Mouse (Mus musculus) left cerebral cortex, postnatal 4 days (tissue): ENCODE results near the gene Ahnak. TPM values are rescaled to one million over a fixed set of nuclear protein-coding genes. Genes with fewer than 3 reads are reported as not detected.
A peak's percentile ranks its signal among the peaks of the same experiment; 100 is the strongest.

ENCODE experiments used
- DNase-seq: peaks from one replicate; pipeline ENCODE4 v3.0.0-alpha.2; 2022
- intact Hi-C: fragments of 180-260 bp; cut with DNase I; formaldehyde crosslinking; loops from one replicate; pipeline ENCODE4 v1.15.1; 2025
- total RNA-seq, 2 experiments: library from RNA; stranded (reverse); gene quantifications; 2 replicates each; pipeline ENCODE4 v1.2.3; 2021

Gene Ahnak
- 10 to 100 TPM; 14.0 to 18.5 TPM for total RNA-seq

- peak; percentile 30 for DNase-seq
- intact Hi-C loops: no loop called here
These were observed at the start of gene Ahnak for GRCm38 (mm10) chr19:8989066-8989566. Gene Ahnak, plus strand, starts transcription at chr19:8989284.

DNA sequence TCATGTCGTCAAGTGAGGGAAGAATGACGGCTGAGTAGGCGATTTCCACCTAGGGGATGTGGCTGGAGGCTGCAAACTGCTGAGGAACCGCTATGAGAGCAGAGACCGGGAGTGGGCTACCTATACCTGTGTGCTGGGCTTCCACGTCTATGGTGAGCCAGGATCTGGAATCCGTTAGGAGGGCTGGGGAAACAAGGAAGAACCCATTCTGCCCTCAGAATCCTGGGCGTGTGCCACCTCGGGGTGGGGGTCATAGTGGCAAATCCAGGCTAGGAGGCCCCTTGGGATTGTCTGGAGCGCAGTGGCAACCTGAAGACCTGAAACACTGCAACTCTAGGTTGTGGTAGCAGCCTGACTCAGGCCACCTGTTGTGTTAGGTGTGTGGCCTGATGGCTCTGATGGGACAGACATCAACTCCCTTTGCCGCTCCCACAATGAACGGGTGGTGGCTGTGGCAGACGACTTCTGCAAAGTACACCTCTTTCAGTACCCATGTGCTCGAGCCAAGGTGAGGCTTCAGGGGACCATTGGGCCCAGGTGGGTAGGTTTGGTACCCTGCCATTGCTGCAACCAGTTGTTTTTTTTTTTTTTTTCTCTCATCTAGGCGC is 48.5 kb upstream of the Ahnak start:
- intact Hi-C loops: loop anchor here (10.0 kb wide), 1 partner anchor 106 kb away; the partner anchor contains the start of genes Bscl2 and Gng3
- DNase-seq: no peak

DNA sequence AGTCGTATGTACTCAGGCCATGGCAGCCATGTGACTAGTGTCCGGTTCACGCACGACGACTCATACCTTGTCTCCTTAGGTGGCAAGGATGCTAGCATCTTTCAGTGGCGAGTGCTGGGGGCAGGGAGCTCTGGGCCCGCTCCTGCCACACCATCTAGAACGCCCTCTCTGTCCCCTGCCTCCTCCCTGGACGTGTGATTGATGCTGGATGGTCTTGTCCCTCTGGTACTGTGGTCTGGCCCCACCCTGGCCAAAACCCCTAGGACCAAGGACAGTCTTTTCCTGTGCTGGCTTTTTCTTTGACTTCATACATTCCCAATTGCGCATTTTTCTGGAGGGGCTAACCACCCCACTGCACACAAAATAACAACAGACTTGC is 48.0 kb upstream of the Ahnak start:
- DNase-seq: no peak
- intact Hi-C loops: loop anchor here (10.0 kb wide), 1 partner anchor 106 kb away; the partner anchor contains the start of genes Bscl2 and Gng3

GRCm38 (mm10) chr19:8941515-8942217 is 47.4 kb upstream of the Ahnak start, which contains the start of gene Mta2:
Gene Mta2, plus strand, starts transcription at chr19:8941875.
- peak; percentile 99 for DNase-seq
- intact Hi-C loops: loop anchor here (10.0 kb wide), 1 partner anchor 107 kb away; the partner anchor contains the start of genes Bscl2 and Gng3

- intact Hi-C loops: loop anchor here (10.0 kb wide), 1 partner anchor 108 kb away; the partner anchor contains the start of genes Bscl2 and Gng3
- DNase-seq: no peak
These were observed 46.7 kb upstream of the Ahnak start for GRCm38 (mm10) chr19:8942276-8942964.

GRCm38 (mm10) chr19:8943047-8943446 is 46.0 kb upstream of the Ahnak start:
- DNase-seq: no peak
- intact Hi-C loops: loop anchor here (10.0 kb wide), 1 partner anchor 108 kb away; the partner anchor contains the start of genes Bscl2 and Gng3

- DNase-seq: no peak
- intact Hi-C loops: loop anchor here (10.0 kb wide), 1 partner anchor 109 kb away; the partner anchor contains the start of genes Bscl2 and Gng3
These were observed 45.0 kb upstream of the Ahnak start for GRCm38 (mm10) chr19:8944062-8944461.

DNA sequence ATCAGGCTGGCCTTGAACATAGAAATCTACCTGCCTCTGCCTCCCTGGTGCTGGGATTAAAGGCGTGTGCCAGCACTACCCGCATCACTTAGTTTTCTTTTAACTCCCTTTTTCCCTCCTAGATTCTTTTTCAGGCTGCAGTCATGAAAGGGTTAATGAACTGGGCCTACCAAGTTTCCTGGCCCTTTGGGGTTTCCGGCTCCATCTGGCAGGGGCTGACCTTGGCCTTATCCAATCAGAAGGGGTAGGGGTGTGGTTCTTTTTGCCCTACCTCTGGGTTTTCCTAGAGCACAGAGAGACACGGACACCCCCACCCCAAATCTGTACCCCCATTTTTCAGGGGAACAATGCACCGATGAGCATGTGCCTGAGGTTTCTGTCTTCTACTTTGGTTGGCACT is 44.3 kb upstream of the Ahnak start:
- DNase-seq: peak; percentile 84
- intact Hi-C loops: loop anchor here (10.0 kb wide), 1 partner anchor 110 kb away; the partner anchor contains the start of genes Bscl2 and Gng3

DNA sequence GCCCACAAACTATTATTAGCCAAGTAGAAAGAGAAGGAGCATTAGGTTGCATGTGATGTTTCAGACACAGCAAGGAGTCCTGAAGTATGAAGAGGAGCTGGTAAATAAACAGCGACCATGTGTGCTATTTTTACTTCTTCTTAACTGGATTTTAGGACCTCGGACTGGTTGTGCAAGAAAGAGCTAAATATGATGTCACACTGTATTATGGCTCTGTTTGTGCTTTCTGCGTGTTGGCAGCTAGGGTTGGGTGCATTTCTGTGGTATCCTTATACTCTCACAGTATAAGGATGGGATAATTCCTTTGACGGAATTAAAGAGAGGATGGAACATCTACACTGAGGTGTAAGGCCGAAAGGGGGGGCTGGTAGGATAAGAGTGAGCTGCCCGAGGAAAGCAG is 43.8 kb upstream of the Ahnak start:
- intact Hi-C loops: loop anchor here (10.0 kb wide), 1 partner anchor 110 kb away; the partner anchor contains the start of genes Bscl2 and Gng3
- DNase-seq: no peak

- no peak for DNase-seq
- intact Hi-C loops: loop anchor here (10.0 kb wide), 1 partner anchor 112 kb away; the partner anchor contains the start of genes Bscl2 and Gng3
These were observed 42.2 kb upstream of the Ahnak start for GRCm38 (mm10) chr19:8946929-8947328.

DNA sequence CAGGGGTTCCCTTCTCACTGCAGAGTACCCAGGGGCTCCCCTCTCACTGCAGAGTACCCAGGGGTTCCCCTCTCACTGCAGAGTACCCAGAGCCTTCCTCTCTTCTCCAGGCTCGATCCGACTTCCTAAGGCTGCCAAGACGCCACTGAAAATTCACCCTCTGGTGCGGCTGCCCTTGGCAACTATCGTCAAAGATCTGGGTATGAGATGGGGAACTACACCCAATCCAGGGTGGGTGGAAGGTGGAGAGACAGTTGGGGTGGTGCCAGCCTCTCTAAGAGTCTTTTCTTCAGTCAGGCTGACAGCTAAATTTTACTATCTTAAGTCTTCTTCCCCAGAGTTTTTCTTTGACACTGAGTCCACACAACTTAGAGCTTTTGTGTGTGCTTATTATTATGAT is 38.9 kb upstream of the Ahnak start:
- intact Hi-C loops: no loop called here
- no peak for DNase-seq

DNA sequence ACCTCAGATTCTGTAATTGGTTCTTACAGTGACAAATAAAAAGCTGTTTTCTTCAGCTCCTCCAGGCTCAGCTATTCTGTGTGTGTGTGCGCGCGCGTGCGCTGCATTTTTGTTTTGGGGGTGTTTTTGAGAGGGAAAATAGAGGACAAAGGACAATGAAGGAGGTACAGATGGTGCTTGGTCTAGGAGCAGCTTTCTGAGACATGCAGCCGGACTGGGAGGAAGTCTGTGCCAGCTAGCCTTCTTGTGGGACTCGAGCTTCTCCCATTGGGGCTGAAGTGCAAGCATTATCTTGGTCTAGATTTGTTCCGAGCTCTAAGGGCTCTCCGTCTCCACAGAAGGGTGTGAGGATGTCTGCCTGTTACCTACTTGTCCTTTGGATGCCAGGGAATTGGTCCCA is 36.8 kb upstream of the Ahnak start:
- DNase-seq: no peak

DNA sequence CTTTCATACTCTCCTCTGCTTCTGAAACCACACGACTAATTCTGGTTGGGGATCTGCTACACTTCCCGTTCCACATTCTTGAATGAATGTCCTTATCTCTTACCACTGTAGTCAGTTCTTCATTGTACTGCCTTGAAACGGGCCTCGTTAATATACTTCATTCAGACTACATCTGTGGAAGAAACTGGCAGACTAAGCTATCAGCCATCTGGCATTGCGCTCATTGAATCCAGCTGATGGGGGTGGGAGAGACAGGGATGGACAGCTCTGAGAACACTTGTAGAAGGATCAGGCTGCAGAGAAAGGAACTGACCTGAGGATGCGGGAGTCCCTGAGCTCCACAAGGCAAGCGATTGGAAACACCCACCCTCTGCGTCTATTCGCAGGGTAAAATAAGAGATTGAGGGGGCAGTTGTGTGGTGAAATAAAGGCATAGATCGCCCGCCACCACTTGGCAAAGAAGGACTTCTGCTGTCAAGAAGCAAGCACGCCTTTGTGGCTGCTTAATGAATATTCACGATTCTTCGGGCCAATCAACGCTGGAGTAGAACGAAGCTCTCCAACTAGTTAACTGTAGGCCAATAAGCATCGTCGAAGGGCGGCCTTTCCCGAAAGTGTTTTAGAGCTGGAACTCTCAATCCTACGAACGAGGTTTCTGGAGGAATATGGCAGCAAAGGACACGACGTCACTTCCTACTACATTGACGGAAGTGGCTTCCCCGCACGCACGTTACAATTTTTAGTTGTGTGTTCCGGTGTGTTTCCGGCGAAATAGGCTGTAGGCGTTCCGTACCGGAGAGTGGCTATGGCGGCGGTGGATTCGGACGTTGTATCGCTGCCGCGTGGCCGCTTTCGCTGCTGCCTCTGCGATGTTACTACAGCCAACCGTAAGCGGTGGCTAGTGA is 35.7 kb upstream of the Ahnak start, which contains the start of gene Tut1:
Tut1 (plus strand) TSS at position 713 of the 905 bp plus-strand sequence.
- intact Hi-C loops: no loop called here
- DNase-seq: peak; percentile 86

More for the DNA sequence above, 36.8 kb upstream of the Ahnak start:
- intact Hi-C loops: no loop called here

DNA sequence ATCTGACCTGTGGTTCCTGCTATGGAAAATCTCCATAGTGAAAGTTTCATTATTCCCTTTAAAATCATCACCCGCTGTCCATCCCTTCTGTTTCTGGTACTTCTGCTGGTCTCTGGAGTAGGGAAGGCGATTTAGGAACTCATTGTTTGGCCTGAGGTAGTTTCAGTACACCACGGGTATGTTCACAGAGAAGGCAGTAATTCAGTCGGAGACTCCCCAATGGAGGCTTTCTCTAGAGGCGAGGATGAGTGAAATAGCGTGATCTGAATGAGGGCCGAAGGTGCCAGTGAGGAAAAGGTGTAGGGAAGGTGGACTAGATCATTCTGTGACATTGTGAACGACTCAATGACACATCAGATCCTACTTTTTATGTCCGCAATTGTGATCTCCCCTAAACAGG is 34.9 kb upstream of the Ahnak start:
- DNase-seq: no peak
- intact Hi-C loops: no loop called here

DNA sequence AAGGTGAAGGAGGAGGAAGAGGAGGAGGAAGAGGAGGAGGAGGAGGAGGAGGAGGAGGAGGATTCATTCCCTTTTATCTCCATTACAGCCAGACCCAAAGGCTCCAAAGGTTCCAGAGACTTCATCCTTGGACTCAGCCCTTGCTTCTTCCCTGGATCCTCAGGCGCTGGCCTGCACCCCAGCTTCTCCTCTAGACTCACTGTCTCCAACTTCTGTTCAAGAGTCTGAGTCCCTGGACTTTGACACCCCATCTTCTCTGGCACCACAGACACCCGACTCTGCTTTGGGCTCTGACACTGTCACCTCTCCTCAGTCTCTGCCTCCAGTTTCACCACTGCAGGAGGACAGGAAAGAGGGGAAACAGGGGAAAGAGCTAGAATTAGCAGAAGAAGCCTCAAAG is 26.8 kb upstream of the Ahnak start:
- DNase-seq: no peak
- intact Hi-C loops: no loop called here

DNA sequence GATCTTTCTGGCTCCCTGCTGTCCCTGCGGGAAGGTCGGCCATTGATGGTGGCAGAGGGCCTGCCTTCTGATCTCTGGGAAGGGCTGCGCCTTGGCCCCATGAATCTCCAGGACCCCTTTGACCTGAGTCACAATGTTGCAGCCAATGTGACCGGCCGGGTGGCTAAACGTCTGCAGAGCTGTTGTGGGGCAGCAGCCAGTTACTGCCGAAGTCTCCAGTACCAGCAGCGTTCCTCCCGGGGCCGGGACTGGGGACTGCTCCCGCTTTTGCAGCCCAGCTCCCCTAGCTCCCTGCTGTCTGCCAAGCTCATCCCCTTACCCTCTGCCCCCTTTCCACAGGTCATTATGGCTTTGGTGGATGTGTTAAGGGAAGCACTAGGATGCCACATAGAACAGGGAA is 24.0 kb upstream of the Ahnak start:
- no peak for DNase-seq
- intact Hi-C loops: no loop called here

DNA sequence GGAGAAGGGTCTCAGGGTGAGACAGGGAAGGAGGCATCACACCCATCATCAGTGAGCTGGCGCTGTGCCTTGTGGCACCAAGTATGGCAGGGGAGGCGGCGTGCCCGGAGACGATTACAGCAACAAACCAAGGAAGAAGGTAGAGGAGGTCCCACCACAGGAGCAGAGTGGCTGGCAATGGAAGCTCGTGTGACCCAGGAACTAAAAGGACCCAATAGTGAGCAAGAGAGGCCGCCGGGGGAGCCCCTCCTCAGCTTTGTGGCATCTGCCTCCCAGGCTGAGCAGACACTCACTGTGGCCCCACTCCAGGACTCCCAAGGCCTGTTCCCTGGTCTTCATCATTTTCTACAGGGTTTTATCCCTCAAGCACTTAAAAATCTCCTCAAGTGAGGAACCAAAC is 23.3 kb upstream of the Ahnak start:
- intact Hi-C loops: no loop called here
- DNase-seq: no peak

DNA sequence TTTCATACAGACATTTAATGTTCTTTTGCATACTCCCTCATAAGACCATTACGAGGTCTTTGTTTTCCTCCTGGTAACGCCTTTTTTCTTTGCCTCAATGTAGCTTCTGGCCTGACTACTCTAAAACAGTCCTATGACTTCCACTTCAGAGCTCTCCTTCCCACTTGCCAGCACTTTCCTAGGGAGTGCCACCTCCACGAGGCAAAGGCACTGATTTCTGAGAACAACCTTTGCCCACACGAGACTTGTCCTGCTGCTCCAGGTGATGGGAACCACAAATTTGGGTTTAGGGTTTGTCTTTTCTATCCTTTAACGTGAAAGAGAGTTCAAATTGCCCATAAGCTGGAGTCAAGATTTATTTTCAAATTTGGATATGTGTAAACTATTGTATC is 22.9 kb upstream of the Ahnak start:
- intact Hi-C loops: no loop called here
- no peak for DNase-seq

DNA sequence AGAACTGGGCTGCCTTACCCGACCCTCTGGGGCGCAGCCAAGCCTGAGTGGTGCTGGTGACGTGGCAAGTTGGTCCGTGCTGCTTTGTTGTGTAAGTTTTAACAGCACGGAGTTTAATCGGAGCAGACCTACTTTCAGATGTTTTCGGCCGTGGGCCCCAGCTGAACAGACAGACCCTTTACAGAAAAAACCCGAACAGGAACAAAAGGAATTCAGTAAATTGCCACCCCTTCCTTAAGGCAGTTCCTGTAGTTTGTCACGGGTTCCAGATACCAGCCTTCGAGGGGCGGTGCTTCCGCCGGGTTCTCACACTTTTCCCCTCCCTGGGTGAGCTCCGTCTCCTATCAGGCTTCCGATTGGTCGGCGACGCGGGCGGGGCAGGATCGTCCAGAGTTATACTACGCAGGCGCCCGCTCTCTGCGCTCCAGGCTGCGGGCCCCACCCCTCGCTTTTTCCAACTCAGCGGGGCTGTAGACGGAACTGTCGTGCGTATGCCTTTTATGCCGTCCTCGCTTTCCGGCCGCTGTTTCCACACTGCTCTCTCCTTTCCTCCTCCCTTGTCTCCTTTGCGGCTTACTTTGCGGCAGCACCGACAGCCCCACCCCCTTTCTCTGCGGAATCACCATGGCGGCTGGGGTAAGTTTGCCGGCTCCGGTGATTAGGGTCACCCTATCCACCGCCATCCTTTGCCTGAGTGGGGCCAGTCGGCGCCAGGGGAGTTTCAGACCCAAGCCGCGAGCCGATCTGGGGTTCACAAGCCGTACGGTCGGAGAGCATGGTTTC is 22.3 kb upstream of the Ahnak start, which contains the start of gene Eef1g:
Eef1g (plus strand) TSS at position 452 of the 783 bp plus-strand sequence.
- intact Hi-C loops: no loop called here
- DNase-seq: peak; percentile 99
